Mouse (Mus musculus): ENCODE data around the gene Tenm3.

Tenm3 gene

GRCm38 (mm10) chr8:48671318-48671717 is 172.4 kb downstream of the Tenm3 start:
- no peak for DNase-seq (ENCODE audit: extremely low read depth, insufficient read length, low spot score)

DNA sequence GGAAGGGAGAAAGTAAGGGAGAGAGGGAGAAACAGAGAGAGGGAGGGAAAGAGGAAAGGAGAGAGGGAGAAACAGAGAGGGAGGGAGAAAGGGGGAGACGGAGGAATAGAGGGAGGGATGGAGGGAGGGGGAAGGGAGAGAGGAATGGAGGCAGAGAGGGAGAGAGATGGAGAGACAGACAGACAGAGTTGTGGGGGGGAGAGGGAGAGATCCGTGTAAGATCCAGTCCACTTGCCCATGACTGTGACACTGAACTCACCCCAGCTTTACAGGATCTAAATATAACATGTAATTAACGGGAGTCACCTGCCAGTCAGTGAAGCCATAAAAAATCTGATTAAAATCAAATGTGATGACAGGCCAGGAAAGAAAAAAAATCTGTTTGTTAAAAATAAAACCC is 172.9 kb downstream of the Tenm3 start:
- no peak for DNase-seq (ENCODE audit: extremely low read depth, insufficient read length, low spot score)

GRCm38 (mm10) chr8:48670387-48670786 is 173.4 kb downstream of the Tenm3 start:
- no peak for DNase-seq (ENCODE audit: extremely low read depth, insufficient read length, low spot score)

- no peak for DNase-seq (ENCODE audit: extremely low read depth, insufficient read length, low spot score)
These were observed 178.6 kb downstream of the Tenm3 start for GRCm38 (mm10) chr8:48665193-48665592.

GRCm38 (mm10) chr8:48659226-48659625 is 184.5 kb downstream of the Tenm3 start:
- DNase-seq (ENCODE audit: extremely low read depth, insufficient read length, low spot score), result no peak

DNA sequence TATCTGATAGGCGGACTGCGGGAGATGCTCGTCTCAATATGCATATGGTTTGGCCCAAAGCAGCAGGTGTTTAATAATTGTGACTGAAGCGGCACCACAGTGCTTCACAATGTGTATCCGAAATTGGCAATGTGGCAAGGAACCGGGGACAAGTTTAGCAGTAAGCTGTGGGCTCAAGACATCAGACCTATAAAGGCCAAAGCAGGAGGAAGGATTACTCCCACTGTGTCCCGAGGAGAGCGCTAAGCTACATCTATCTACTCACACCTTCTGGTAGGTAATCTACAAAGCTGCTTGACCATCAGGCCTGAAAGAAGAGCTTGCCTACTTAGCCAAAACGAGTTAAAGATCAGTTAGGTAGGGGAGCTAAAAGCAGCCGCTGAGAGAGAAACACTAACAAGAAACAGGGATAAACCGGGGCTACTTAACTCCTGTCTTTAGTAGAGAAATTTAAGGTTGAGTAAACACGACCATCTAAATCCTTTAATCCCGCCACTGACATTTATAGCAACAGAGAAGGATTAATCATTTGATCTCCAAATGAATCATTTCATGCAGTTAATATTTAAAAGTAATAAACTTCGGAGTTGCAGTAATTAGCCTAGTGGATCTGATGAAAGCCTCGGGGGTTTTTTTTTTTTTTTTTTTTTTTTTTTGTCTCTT is 188.2 kb downstream of the Tenm3 start:
- no peak for DNase-seq (ENCODE audit: extremely low read depth, insufficient read length, low spot score)

GRCm38 (mm10) chr8:48649845-48650244 is 193.9 kb downstream of the Tenm3 start:
- DNase-seq (ENCODE audit: extremely low read depth, insufficient read length, low spot score), result no peak

GRCm38 (mm10) chr8:48649415-48649814 is 194.3 kb downstream of the Tenm3 start:
- DNase-seq (ENCODE audit: extremely low read depth, insufficient read length, low spot score), result no peak

DNA sequence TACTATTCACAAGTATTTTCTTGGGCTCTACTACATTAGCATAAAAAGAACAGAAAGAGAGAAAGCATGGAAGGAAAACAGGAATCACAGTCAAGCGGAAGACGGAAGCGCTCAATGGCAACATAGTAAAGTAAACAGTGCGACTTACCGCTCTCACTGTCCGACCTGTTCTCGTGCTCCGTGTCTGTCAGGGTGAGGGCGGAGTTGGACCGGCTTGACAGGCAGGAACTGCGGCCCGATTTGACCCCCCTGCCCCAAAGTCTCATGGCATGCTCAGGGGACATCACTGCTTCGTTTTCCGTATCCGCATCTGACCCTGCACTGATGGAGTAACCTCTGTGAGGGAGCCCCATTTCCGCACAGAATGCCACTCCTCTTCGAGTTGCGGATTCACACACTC is 197.6 kb downstream of the Tenm3 start:
- DNase-seq (ENCODE audit: extremely low read depth, insufficient read length, low spot score), result no peak

DNA sequence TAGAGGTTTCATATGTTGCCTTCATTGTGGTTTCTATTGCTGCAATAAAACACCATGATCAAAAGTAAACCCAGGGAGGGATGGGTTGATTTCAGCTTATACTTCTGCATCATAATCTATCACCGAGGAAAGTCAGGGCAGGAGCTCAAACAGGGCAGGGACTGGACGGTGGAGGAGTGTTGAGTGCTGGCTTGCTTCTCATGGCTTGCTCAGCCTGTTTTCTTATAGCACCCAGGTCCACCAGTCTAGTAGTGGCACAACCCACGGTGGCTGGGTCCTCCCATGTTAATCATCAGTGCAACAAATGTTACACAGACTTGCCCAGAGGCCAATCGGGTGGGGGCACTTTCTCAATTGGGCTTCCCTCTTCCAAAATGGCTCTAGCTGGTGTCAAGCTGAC is 205.6 kb downstream of the Tenm3 start:
- DNase-seq (ENCODE audit: extremely low read depth, insufficient read length, low spot score), result no peak

DNA sequence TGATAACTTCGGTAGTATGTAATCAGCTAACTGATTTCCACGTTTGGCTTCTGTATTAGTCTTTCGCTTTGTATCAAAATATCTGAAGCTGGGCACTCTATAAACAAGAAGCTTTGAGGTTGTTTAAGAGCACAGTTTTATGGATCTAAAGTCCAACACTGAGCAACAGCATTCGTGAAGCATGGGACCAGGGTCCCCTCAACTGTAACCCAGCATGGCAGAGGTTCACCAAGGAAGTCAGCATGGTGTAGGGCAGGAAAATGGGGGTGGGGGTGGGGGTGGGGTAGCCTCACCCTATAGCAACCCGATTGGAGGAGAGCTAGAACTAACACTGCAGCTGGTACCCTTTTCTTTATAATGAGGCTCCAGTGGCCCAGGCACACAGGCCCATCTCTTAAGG is 206.8 kb downstream of the Tenm3 start:
- DNase-seq (ENCODE audit: extremely low read depth, insufficient read length, low spot score), result no peak

DNA sequence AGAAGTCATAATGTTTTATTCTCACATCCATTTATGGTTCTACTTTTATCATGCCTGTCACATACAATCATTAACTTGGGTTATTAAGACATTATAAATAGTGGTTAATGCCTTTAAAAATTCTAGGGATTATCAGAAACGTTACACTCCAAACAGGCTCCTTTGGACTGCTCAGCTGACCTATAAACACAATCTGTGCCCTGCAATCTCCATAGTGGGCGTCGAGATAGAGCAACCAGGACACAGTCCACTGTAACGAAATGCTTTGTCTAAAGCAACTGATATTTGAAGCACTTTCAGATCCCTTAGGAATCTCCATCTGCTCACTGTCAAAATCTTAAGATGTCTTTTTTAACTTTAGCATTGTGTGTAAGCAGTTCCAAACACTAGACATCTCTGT is 207.9 kb downstream of the Tenm3 start:
- no peak for DNase-seq (ENCODE audit: extremely low read depth, insufficient read length, low spot score)

GRCm38 (mm10) chr8:48633426-48633825 is 210.3 kb downstream of the Tenm3 start:
- no peak for DNase-seq (ENCODE audit: extremely low read depth, insufficient read length, low spot score)

- DNase-seq (ENCODE audit: extremely low read depth, insufficient read length, low spot score), result no peak
These were observed 221.1 kb downstream of the Tenm3 start for GRCm38 (mm10) chr8:48622517-48623153.

DNA sequence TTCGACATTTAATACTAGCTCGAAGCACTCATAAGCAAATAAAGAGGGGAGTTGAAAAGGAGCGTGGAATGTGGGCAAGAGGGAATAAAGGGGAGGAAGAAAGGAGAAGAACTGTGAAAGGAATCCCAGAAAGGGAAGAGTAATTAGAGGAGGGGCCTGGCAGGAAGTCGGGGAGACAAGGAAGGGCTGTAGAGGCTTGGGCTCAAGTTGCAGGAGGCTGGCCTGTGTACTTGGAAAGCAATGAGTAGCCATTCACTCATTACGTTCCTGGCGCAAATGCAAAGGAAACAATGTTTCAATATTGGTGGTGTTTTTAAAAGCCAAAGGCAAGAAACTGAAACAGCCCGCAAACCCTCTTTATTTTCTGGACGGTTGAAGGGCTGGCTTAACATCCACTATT is 228.7 kb downstream of the Tenm3 start:
- DNase-seq (ENCODE audit: extremely low read depth, insufficient read length, low spot score), result no peak

DNA sequence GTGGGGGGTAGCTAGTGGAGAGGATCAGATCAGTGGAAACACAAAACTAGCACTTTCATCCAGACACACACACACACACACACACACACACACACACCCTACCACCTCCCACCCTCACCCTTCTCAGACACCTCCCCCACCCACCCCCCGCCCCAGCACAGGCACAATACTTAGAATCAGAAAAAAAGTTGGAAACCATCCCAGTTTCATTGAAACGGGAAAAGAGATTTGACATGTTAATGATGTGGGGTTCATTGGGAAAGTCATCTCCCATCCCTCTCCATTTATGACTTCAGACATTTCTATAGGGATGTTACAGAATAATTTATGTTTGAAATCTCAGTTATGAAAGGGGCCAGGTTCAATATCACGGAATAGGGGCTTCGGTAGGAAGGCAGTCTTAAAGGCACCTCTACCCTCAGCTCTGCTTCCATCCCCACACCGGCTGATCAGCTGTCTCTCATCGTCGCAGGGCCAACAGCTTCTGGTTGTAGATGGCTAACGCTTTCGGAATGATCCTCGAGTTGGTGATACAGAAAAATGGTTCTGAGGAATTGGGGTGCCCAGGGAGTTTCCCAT is 231.7 kb downstream of the Tenm3 start:
- DNase-seq (ENCODE audit: extremely low read depth, insufficient read length, low spot score), result no peak

DNA sequence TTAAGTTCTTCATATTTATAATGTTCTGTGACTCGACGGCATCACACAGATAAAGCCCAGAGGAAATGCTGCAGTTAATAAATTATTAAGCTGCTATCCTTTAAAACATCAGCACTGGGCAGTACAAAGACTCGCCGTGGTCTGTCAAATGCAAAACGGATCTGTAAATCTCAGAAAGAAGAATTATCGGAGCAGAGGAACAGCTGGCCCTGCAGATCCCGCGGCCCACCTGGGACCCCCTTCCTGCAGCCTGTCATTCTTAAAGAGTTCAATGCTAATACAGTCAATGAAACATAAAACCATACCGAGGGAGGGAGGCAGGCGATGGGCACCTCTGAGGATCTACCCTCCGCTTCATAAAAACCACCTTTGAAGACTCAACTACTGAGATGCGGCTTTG is 232.6 kb downstream of the Tenm3 start:
- no peak for DNase-seq (ENCODE audit: extremely low read depth, insufficient read length, low spot score)

GRCm38 (mm10) chr8:48610316-48610715 is 233.4 kb downstream of the Tenm3 start:
- DNase-seq (ENCODE audit: extremely low read depth, insufficient read length, low spot score), result no peak

- no peak for DNase-seq (ENCODE audit: extremely low read depth, insufficient read length, low spot score)
These were observed 234.1 kb downstream of the Tenm3 start for GRCm38 (mm10) chr8:48609684-48610083.

DNA sequence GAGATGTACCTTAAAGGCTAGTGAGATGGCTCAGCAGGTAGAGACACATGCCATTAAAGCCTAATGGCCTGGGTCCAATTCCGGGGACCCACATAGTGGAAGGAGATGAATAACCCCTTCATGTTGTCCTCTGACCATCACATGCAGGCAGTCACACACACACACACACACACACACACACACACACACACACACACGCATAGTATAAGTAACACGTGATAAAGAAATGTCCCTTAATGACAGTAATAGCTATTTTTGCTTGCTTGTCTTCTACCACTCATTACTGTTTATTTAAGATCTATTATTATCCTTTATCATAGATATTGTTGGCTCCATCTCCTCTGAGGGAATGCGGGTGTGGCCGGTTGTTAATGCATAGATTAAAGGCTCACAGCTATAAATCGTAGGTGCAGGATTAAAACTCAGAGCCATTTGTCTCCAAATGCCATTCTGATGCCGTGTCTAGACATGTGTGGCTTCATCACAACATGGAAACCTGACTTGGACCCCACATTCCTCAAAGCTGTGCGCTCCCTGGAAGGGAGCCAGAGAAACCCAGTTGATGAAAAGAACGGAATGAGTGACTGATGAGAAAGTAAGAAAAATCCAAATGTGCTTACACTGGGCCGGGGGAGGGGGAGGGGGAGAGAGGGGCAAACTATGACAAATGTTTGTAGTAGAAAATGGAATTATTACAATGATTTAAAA is 239.4 kb downstream of the Tenm3 start:
- DNase-seq (ENCODE audit: extremely low read depth, insufficient read length, low spot score), result no peak

GRCm38 (mm10) chr8:48603165-48603840 is 240.4 kb downstream of the Tenm3 start:
- no peak for DNase-seq (ENCODE audit: extremely low read depth, insufficient read length, low spot score)

Data from 3134 (cell line).